Mouse (Mus musculus) retina, embryonic 14.5 days (tissue): Measurements from ENCODE around the gene A630073D07Rik.
"Not testable (repeated sequence)": the region's sequence is repeated elsewhere in the genome, so short reads cannot be mapped to it uniquely, and the experiment has no call there.

Source experiments
- DNase-seq: peaks from one replicate; pipeline ENCODE4 v3.0.0-alpha.2; 2015; ENCODE audit warnings: low spot score

Gene A630073D07Rik

DNA sequence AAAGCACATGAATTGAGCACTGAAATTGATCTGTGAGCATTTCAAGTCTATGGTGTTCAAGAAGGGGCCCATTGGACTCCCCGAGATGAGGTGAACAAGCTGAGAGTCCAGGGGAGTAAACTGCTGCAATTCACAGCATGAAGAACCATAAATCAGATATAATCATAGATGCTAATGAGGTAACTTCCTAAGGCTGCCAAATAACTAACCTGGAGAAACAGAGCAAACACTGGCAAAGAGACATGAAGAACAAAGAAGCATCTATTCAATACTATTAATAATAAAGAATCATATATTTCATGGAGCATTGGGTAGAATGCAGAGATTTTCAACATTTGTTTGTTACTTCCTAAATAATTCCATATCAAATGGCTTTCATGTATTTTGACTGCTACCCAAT lies at the start of gene A630073D07Rik:
TSS of gene A630073D07Rik (minus strand) at position 101 of the 400 bp plus-strand sequence.
- DNase-seq: no peak

- no peak for DNase-seq
These were observed 49.6 kb upstream of the A630073D07Rik start, which contains the start of gene Tas2r121 for GRCm38 (mm10) chr6:132700907-132701306. Tas2r121 (minus strand) TSS chr6:132701007.

GRCm38 (mm10) chr6:132691596-132691995 lies 40.3 kb upstream of the A630073D07Rik start:
- DNase-seq: not testable (repeated sequence)

DNA sequence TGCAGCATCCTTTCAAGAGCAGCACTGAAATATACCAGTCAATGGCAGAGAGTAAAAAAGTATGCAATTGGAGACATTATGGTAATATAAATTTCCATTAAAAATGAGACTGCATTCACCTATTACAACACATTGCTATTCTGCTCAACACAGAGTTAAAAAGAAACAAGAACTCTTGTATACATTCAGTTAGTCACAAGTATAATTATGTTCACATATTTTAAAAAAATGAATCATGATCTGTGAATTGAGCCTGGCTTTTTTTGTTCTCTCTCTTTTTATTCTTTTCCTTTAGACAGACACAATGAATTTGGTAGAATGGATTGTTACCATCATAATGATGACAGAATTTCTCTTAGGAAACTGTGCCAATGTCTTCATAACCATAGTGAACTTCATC lies 5.3 kb upstream of the A630073D07Rik start, which contains the start of gene Tas2r120:
TSS of gene Tas2r120 (plus strand) at position 301 of the 400 bp plus-strand sequence.
- DNase-seq: no peak

GRCm38 (mm10) chr6:132649399-132649798 lies 1.9 kb downstream of the A630073D07Rik start:
- no peak for DNase-seq

DNA sequence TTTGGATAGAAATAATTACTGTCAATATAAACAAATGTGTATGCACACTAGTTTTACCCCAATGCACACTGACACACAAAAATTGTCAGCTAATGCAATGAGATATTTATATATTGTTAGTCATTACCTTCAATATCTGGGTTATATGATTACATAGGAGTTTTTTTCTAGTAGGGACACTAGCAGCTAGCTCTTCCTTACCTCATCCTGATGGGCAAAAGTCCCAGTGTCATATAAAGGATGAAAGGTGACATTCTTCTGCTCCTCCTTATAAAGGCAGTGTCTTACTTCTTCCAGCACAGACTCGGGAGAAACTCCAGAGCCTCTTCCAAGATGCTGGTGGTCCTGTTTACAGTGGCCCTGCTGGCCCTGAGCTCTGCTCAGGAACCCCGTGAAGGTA lies 55.7 kb downstream of the A630073D07Rik start, which contains the start of gene Prp2:
TSS of gene Prp2 (plus strand) at position 301 of the 400 bp plus-strand sequence.
- not testable (repeated sequence) for DNase-seq
